Mouse (Mus musculus) lung, postnatal 10 days (tissue): Measurements from ENCODE around the gene Tmco3.
"Not testable (repeated sequence)": the region's sequence is repeated elsewhere in the genome, so short reads cannot be mapped to it uniquely, and the experiment has no call there.

Source experiments
- DNase-seq: peaks from one replicate; pipeline ENCODE4 v3.0.0; 2021

Tmco3 gene

GRCm38 (mm10) chr8:13306916-13307315, 18.9 kb downstream of the Tmco3 start:
- DNase-seq = no peak

- DNase-seq = no peak
Observed at GRCm38 (mm10) chr8:13314922-13315321, 26.9 kb downstream of the Tmco3 start.

GRCm38 (mm10) chr8:13316671-13317070, 28.7 kb downstream of the Tmco3 start:
- DNase-seq = no peak

- DNase-seq = peak; percentile 41
Observed at GRCm38 (mm10) chr8:13326598-13326997, 38.6 kb downstream of the Tmco3 start.

- DNase-seq = no peak
Observed at GRCm38 (mm10) chr8:13334671-13335070, 46.7 kb downstream of the Tmco3 start.

GRCm38 (mm10) chr8:13337245-13337644, 49.3 kb downstream of the Tmco3 start:
- not testable (repeated sequence) for DNase-seq

GRCm38 (mm10) chr8:13337678-13338077, 49.7 kb downstream of the Tmco3 start:
- DNase-seq = no peak

- peak; percentile 81 for DNase-seq
Observed at GRCm38 (mm10) chr8:13338255-13338860, 50.4 kb downstream of the Tmco3 start, which contains the start of gene Tfdp1. Gene Tfdp1 (plus strand): TSS chr8:13338751.

- peak; percentile 26 for DNase-seq
Observed at GRCm38 (mm10) chr8:13338901-13339645, 51.1 kb downstream of the Tmco3 start.

- no peak for DNase-seq
Observed at GRCm38 (mm10) chr8:13339646-13339990, 51.6 kb downstream of the Tmco3 start.

GRCm38 (mm10) chr8:13340650-13341049, 52.7 kb downstream of the Tmco3 start:
- DNase-seq = no peak

- DNase-seq = no peak
Observed at GRCm38 (mm10) chr8:13342340-13342739, 54.4 kb downstream of the Tmco3 start.

- no peak for DNase-seq
Observed at GRCm38 (mm10) chr8:13343134-13343533, 55.1 kb downstream of the Tmco3 start.

- no peak for DNase-seq
Observed at GRCm38 (mm10) chr8:13350052-13350451, 62.1 kb downstream of the Tmco3 start.

- no peak for DNase-seq
Observed at GRCm38 (mm10) chr8:13351593-13351992, 63.6 kb downstream of the Tmco3 start.

GRCm38 (mm10) chr8:13352601-13353000, 64.6 kb downstream of the Tmco3 start:
- DNase-seq = no peak

- no peak for DNase-seq
Observed at GRCm38 (mm10) chr8:13353155-13353833, 65.3 kb downstream of the Tmco3 start.

- no peak for DNase-seq
Observed at GRCm38 (mm10) chr8:13353883-13354282, 65.9 kb downstream of the Tmco3 start.

- DNase-seq = no peak
Observed at GRCm38 (mm10) chr8:13356221-13356620, 68.2 kb downstream of the Tmco3 start.

GRCm38 (mm10) chr8:13356681-13357080, 68.7 kb downstream of the Tmco3 start:
- DNase-seq = no peak

GRCm38 (mm10) chr8:13360213-13360612, 72.2 kb downstream of the Tmco3 start:
- no peak for DNase-seq

GRCm38 (mm10) chr8:13361865-13362264, 73.9 kb downstream of the Tmco3 start:
- no peak for DNase-seq
